Mouse (Mus musculus): ENCODE data around the gene Erp27. TPM values are rescaled to one million over a fixed set of nuclear protein-coding genes. Genes with fewer than 3 reads are reported as not detected.

Gene Erp27
- polyA plus RNA-seq, 1 experiment from 2014 or later, result 0.28 TPM

GRCm38 (mm10) chr6:136858420-136858819 lies 63.6 kb downstream of the Erp27 start:
- peak overlapping the region; percentile 77 for H3K4me3 ChIP-seq (replicated peaks)
- H3K27ac ChIP-seq (replicated peaks), result peak overlapping the region; percentile 97
- H3K4me1 ChIP-seq (replicated peaks), result peaks cover 64% of the 10 kb centered on the region
- H3K36me3 ChIP-seq (replicated peaks), result peaks cover 18% of the 10 kb centered on the region
- H3K9ac ChIP-seq, result peak overlapping the region; percentile 51; the same call in 1 of the 2 replicates
- no peaks in the 10 kb centered on the region for H3K27me3 ChIP-seq
- H3K9me3 ChIP-seq (replicated peaks), result no peaks in the 10 kb centered on the region
- 32% methylated on average over 8 of the region's 8 CpGs for WGBS (ENCODE audit: insufficient replicate concordance)
- peak overlapping the region; percentile 71 for H3K4me2 ChIP-seq
- ATAC-seq (ENCODE audit: insufficient read depth), result no peak

GRCm38 (mm10) chr6:136857873-136858260 lies 64.1 kb downstream of the Erp27 start:
- Histone ChIP-seq H3K9ac (peak overlapping the region; percentile 51; the same call in 1 of the 2 replicates), H3K4me1 (replicated peaks) (peaks cover 69% of the 10 kb centered on the region)
- 5% methylated on average over 11 of the region's 11 CpGs for WGBS (ENCODE audit: insufficient replicate concordance)

More at GRCm38 (mm10) chr6:136857873-136858260, 64.1 kb downstream of the Erp27 start:
- H3K4me2 ChIP-seq, result peak overlapping the region; percentile 71
- H3K27ac ChIP-seq (replicated peaks), result peak overlapping the region; percentile 97
- no peaks in the 10 kb centered on the region for H3K9me3 ChIP-seq (replicated peaks)
- H3K27me3 ChIP-seq, result no peaks in the 10 kb centered on the region
- peak overlapping the region; percentile 77 for H3K4me3 ChIP-seq (replicated peaks)
- peak; percentile 74 for ATAC-seq (ENCODE audit: insufficient read depth)
- peaks cover 24% of the 10 kb centered on the region for H3K36me3 ChIP-seq (replicated peaks)

Other genes with a start within 250 kb of the Erp27 start
- gene Gucy2c, start 140.4 kb downstream of the Erp27 start, polyA plus RNA-seq (2015; fragmentation: Nextera tagmentation; extraction: Ambion mirVana), result 0.26 and 0.37 TPM in 2 replicates
- 0.93 and 1.2 TPM in 2 replicates for gene Hist4h4, start 117.8 kb downstream of the Erp27 start, polyA plus RNA-seq (2015; fragmentation: Nextera tagmentation; extraction: Ambion mirVana)
- gene H2afj, start 113.9 kb downstream of the Erp27 start, polyA plus RNA-seq (2015; fragmentation: Nextera tagmentation; extraction: Ambion mirVana), result 113 and 131 TPM in 2 replicates
- gene BC049715, start 94.6 kb downstream of the Erp27 start, polyA plus RNA-seq (2015; fragmentation: Nextera tagmentation; extraction: Ambion mirVana), result 0.71 and 1.0 TPM in 2 replicates
- gene Wbp11, start 93.9 kb downstream of the Erp27 start, polyA plus RNA-seq (2015; fragmentation: Nextera tagmentation; extraction: Ambion mirVana), result 49.0 and 51.6 TPM in 2 replicates
- gene Smco3, start 86.7 kb downstream of the Erp27 start, polyA plus RNA-seq (2015; fragmentation: Nextera tagmentation; extraction: Ambion mirVana), result not detected in 2 replicates
- 30.0 TPM in 2 replicates for gene Art4, start 64.4 kb downstream of the Erp27 start, polyA plus RNA-seq (2015; fragmentation: Nextera tagmentation; extraction: Ambion mirVana)
- 3.3 and 6.3 TPM in 2 replicates for gene Mgp, start 46.4 kb downstream of the Erp27 start, polyA plus RNA-seq (2015; fragmentation: Nextera tagmentation; extraction: Ambion mirVana)
- not detected in 2 replicates for gene Pde6h, start 1.7 kb upstream of the Erp27 start, polyA plus RNA-seq (2015; fragmentation: Nextera tagmentation; extraction: Ambion mirVana)
- 162 and 172 TPM in 2 replicates for gene Arhgdib, start 19.7 kb upstream of the Erp27 start, polyA plus RNA-seq (2015; fragmentation: Nextera tagmentation; extraction: Ambion mirVana)
- 2.7 and 2.9 TPM in 2 replicates for gene Rerg, start 248.3 kb upstream of the Erp27 start, polyA plus RNA-seq (2015; fragmentation: Nextera tagmentation; extraction: Ambion mirVana)